Mouse (Mus musculus): ENCODE measurements around the gene Olfr474. TPM values are rescaled to one million over a fixed set of nuclear protein-coding genes. Genes with fewer than 3 reads are reported as not detected.
"Not testable (repeated sequence)": the region's sequence is repeated elsewhere in the genome, so short reads cannot be mapped to it uniquely, and the experiment has no call there.

The Olfr474 gene
- not detected for total RNA-seq (2021)
- long read RNA-seq, experiment 1 = 0 reads
- long read RNA-seq, experiment 2 = 0 reads

GRCm38 (mm10) chr7:107954343-107954742 lies at the start of gene Olfr474:
Gene Olfr474, plus strand, starts transcription at chr7:107954643.
- DNase-seq = no peak
- Histone ChIP-seq H3K4me3 (no peak within 1 kb of the TSS), H3K27ac (no peak within 1 kb of the TSS)
- intact Hi-C loops (cut with DNase I) = no loop called here
- TF ChIP-seq CTCF (IDR thresholded peaks at IDR 0.05) = no peak

DNA sequence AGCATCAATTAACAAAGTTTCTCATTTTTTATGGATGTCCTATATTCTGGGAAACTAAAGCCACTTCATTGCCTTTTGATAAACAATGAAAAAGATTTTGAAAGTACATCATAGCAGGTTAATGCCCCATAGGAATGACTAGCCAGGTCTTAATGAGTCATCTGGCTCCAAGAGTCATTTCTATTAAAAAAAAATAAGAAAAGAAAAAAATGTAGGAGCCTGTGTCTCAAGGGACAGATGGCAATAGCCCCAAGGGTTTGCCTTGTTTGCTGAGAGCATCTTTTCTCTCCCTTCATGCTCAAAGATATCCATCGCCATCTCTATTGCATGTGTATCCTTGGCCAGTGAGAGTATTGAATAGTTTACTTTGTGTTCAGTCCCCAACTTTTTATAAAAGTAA lies 24.3 kb upstream of the Olfr474 start, which contains the start of gene Olfr473:
Gene Olfr473, plus strand, starts transcription at position 301 of the 400 bp plus-strand sequence.
- intact Hi-C loops (cut with DNase I) = no loop called here
- Histone ChIP-seq H3K27ac (no peak within 1 kb of the TSS), H3K4me3 (no peak within 1 kb of the TSS)
- TF ChIP-seq CTCF (IDR thresholded peaks at IDR 0.05) = no peak
- no peak for DNase-seq

DNA sequence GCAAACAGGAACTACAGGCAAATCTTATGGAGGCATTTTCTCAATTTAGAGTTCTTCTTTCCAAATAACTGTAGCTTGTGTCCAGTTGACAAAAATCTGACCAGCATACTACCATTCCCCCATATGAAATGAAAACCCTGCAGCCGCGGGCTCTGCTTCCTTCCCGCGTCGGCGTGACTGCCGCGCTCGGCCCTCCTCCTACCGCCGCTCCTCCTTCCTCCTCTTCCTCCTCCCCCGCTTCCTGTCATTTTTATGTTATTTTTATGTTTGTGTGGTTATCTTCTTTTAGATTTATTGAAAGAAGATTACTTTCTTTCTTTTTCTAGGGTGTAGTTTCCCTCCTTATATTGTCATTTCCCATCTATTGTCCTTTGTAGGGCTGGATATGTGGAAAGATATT lies 1.9 kb upstream of the Olfr474 start:
- H3K4me3 ChIP-seq; H3K27ac ChIP-seq; intact Hi-C loops (cut with DNase I); DNase-seq: not testable (repeated sequence)

DNA sequence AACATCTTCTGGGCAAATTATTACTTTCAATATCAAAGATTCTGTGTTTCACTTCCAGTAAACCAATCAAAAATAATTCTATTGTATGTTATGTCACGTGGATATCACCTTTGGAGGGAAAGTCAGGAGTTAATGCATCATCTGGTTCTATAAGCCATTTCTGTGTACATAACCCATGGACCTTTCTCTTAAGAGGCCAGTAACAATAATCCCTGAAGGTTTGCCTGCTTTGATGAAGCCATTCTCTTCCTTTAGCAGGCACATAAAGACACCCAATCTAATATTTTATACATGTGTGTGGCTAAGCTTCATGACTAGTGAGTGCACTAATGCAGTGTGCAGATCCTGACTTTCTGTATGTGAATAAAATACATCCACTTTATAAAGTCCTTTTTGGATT lies 10.1 kb downstream of the Olfr474 start, which contains the start of gene Olfr476:
Gene Olfr476, plus strand, starts transcription at position 301 of the 400 bp plus-strand sequence.
- H3K27ac ChIP-seq = no peak within 1 kb of the TSS
- intact Hi-C loops (cut with DNase I) = no loop called here
- H3K4me3 ChIP-seq = no peak within 1 kb of the TSS
- TF ChIP-seq CTCF (IDR thresholded peaks at IDR 0.05) = no peak
- no peak for DNase-seq

DNA sequence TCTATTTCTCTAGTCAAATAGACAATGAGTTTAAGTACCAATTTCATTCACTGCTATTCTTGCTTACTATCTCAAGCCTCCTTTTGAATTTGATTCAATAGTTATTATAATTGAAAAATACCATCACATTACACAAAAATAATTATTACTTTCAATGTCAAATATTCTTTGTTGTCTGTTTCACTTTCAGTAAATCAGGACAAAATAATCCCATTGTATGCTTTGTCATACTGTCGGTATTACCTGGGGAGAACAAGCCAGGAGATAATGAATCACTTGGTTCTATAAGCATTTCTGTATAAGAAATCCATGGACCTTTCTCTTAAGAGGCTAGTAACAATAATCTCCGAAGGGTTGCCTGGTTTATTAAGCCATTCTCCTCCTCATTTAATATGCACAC lies 31.9 kb downstream of the Olfr474 start, which contains the start of gene Olfr477:
Gene Olfr477, plus strand, starts transcription at position 301 of the 400 bp plus-strand sequence.
- Histone ChIP-seq H3K4me3 (no peak within 1 kb of the TSS), H3K27ac (no peak within 1 kb of the TSS)
- intact Hi-C loops (cut with DNase I) = no loop called here
- no peak for DNase-seq
- TF ChIP-seq CTCF (IDR thresholded peaks at IDR 0.05) = no peak

Other genes with a start within 250 kb of the Olfr474 start
- under 1 TPM in 1 of 2 experiments, not detected in 1; 0.20 TPM for gene Cyb5r2, start 196.6 kb upstream of the Olfr474 start, total RNA-seq (2021)
- not detected for gene Ovch2, start 153.4 kb upstream of the Olfr474 start, total RNA-seq (2021)
- gene Olfr467, start 142.4 kb upstream of the Olfr474 start, total RNA-seq (2021) = not detected
- gene Olfr469, start 129.1 kb upstream of the Olfr474 start, total RNA-seq (2021) = not detected
- not detected for gene Olfr470, start 107.2 kb upstream of the Olfr474 start, total RNA-seq (2021)
- not detected for gene Olfr472, start 56.7 kb upstream of the Olfr474 start, total RNA-seq (2021)
- not detected for gene Olfr473, start 24.2 kb upstream of the Olfr474 start, total RNA-seq (2021)
- gene Olfr476, start 10.2 kb downstream of the Olfr474 start, total RNA-seq (2021) = not detected
- not detected for gene Olfr477, start 32.0 kb downstream of the Olfr474 start, total RNA-seq (2021)
- not detected for gene Olfr478, start 79.3 kb downstream of the Olfr474 start, total RNA-seq (2021)
- gene Olfr479, start 96.0 kb downstream of the Olfr474 start, total RNA-seq (2021) = not detected
- not detected for gene Olfr480, start 112.7 kb downstream of the Olfr474 start, total RNA-seq (2021)
- gene Olfr481, start 125.2 kb downstream of the Olfr474 start, total RNA-seq (2021) = not detected
- gene Olfr482, start 142.9 kb downstream of the Olfr474 start, total RNA-seq (2021) = under 1 TPM; 0.64 to 0.81 TPM
- not detected for gene Olfr483, start 146.2 kb downstream of the Olfr474 start, total RNA-seq (2021)
- gene Olfr484, start 172.8 kb downstream of the Olfr474 start, total RNA-seq (2021) = not detected
- gene Olfr485, start 205.2 kb downstream of the Olfr474 start, total RNA-seq (2021) = not detected
- gene Olfr486, start 218.1 kb downstream of the Olfr474 start, total RNA-seq (2021) = not detected

Measured in gastrocnemius, adult 2 months (tissue).